Mouse (Mus musculus): Measurements from ENCODE around the gene Zfyve21. TPM values are rescaled to one million over a fixed set of nuclear protein-coding genes. Genes with fewer than 3 reads are reported as not detected.

Gene Zfyve21
- polyA plus RNA-seq, 1 experiment from 2014 or later = 79.7 TPM

DNA sequence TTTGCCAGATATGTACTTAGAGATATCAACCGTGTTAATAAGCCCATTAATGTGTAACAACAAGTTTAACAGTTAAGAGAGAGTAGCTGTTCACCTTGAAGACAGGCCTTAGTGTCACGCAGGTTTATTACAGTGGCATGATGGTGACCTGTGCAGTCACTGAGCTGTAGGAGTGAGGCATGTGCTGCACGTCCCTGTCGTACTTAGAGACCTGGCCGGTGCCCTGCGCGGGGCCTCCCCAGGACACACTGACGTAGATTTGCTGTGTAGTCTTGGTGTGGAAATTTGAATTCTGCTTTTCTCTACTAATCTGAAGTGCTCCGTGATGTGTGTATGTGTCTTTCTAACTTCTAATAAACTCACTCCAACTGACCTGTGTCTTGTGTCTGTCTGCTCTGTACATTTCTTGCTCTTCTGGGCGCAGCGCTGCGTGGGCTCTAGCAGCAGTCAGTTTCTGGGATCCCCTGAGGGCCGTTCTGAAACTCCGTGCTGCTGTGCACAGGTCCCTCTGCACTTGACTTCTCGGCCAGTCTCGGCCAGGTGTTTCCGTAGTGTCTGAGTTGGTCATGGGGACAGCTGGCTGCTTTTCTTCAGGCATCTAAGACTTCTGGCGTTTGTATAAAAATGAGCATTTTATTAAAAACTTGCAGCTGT, 19.3 kb upstream of the Zfyve21 start:
- DNase-seq (ENCODE audit: low spot score) = no peak
- Histone ChIP-seq H3K27ac (replicated peaks; ENCODE audit: low read depth, low read length) (no peak overlapping the region), H3K4me3 (ENCODE audit: low read depth, low read length) (no peak overlapping the region), H3K36me3 (ENCODE audit: control insufficient read depth, insufficient read depth, low read length) (peaks cover 38% of the 10 kb centered on the region), H3K9me3 (ENCODE audit: control insufficient read depth, low read length) (no peaks in the 10 kb centered on the region), H3K4me2 (ENCODE audit: low read depth, severe bottlenecking) (no peak overlapping the region), H3K27me3 (ENCODE audit: control insufficient read depth, insufficient read depth, low read length) (no peaks in the 10 kb centered on the region), H3K9ac (ENCODE audit: low read length) (no peak overlapping the region), H3K4me1 (ENCODE audit: control insufficient read depth, insufficient read depth, low read length) (no peaks in the 10 kb centered on the region)
- WGBS = 93% methylated on average over 18 of the region's 18 CpGs
- no peak for ATAC-seq (ENCODE audit: insufficient number of reproducible peaks, low FRiP score, low TSS enrichment, low read depth)

DNA sequence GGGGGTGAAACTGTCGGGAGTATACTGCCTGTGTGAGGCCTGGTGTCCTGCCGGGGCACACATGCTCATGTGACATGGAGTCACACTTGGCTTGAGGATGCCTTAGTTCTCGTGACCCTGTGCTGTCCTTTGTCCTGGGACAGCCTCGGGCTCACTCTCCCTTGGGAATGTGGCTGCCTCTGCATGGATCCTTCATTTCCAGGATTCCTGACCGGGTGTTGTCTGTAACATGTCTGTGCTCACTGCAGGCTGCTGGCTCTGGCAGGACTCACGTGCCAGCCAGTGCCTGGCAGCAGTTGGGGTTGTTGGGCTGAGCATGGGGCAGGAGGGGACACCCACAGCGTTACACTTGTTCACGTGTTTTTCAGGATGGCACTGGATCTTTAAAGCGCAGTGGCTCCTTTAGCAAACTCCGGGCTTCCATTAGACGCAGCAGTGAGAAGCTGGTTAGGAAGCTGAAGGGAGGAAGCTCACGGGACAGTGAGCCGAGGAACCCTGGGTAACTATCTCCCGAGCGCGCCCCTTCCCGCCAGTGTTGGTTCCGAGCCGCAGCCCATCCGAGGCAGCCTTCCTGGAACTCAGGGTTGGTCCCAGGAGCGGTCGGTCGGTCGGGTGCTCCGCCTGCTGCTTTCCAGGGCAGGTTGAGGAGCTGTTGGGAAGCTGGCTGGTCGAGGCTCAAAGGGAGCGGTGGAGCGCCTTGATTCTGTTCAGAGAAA, 18.6 kb upstream of the Zfyve21 start:
- ATAC-seq (ENCODE audit: insufficient number of reproducible peaks, low FRiP score, low TSS enrichment, low read depth) = no peak
- H3K4me1 ChIP-seq (ENCODE audit: control insufficient read depth, insufficient read depth, low read length) = no peaks in the 10 kb centered on the region
- no peak for DNase-seq (ENCODE audit: low spot score)
- no peak overlapping the region for H3K9ac ChIP-seq (ENCODE audit: low read length)
- H3K27ac ChIP-seq (replicated peaks; ENCODE audit: low read depth, low read length) = no peak overlapping the region
- no peak overlapping the region for H3K4me3 ChIP-seq (ENCODE audit: low read depth, low read length)
- WGBS = 93% methylated on average over 28 of the region's 28 CpGs
- peaks cover 31% of the 10 kb centered on the region; the same call in 1 of the 2 replicates for H3K36me3 ChIP-seq (ENCODE audit: control insufficient read depth, insufficient read depth, low read length)
- no peaks in the 10 kb centered on the region for H3K27me3 ChIP-seq (ENCODE audit: control insufficient read depth, insufficient read depth, low read length)
- H3K9me3 ChIP-seq (ENCODE audit: control insufficient read depth, low read length) = no peaks in the 10 kb centered on the region
- H3K4me2 ChIP-seq (ENCODE audit: low read depth, severe bottlenecking) = no peak overlapping the region

DNA sequence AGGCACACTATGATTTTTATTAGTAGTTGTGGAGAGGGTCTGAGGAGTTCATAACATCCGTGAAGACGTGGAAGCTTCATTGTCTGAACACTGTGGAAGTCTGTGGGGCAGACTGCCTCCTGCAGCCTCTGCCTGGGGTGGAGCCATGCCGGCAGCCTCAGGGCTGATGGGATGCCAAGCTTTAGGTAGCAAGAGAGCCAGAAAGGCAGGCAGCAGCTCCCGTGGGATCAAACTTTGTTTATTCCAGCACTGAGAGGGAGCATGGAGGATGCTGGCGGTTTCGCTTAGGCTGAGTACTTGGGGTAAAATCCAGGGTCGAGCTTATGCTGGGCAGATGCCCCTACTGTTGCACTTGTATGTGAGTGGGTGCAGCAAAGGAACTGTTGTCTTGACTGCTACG, 16.7 kb upstream of the Zfyve21 start:
- no peak for ATAC-seq (ENCODE audit: insufficient number of reproducible peaks, low FRiP score, low TSS enrichment, low read depth)
- H3K36me3 ChIP-seq (ENCODE audit: control insufficient read depth, insufficient read depth, low read length) = peaks cover 28% of the 10 kb centered on the region; the same call in 1 of the 2 replicates

DNA sequence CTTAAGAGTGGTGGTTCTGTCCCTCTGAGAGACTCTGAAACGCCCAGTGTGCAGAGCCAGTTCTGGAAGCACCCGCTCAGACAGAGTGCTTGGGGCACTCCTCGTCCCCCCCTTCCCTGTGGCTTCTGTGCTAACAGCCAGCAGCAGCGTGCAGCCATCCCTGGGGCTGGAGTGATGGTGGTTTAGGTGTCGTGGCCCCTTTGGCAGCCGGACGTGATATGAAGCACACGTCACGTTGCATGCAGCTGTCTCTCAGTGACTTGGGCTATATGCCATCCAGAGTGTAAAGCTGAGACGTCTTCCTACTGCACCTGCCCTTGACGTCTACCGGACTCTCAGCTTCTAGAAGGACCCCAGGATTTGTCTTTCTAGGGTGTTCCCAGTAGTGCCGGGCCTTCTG, 15.5 kb upstream of the Zfyve21 start:
- DNase-seq (ENCODE audit: low spot score) = no peak
- Histone ChIP-seq H3K9ac (ENCODE audit: low read length) (no peak overlapping the region), H3K27me3 (ENCODE audit: control insufficient read depth, insufficient read depth, low read length) (no peaks in the 10 kb centered on the region), H3K27ac (replicated peaks; ENCODE audit: low read depth, low read length) (no peak overlapping the region), H3K36me3 (ENCODE audit: control insufficient read depth, insufficient read depth, low read length) (peaks cover 29% of the 10 kb centered on the region; the same call in 1 of the 2 replicates), H3K4me3 (ENCODE audit: low read depth, low read length) (no peak overlapping the region), H3K4me1 (ENCODE audit: control insufficient read depth, insufficient read depth, low read length) (no peaks in the 10 kb centered on the region), H3K4me2 (ENCODE audit: low read depth, severe bottlenecking) (no peak overlapping the region), H3K9me3 (ENCODE audit: control insufficient read depth, low read length) (no peaks in the 10 kb centered on the region)
- ATAC-seq (ENCODE audit: insufficient number of reproducible peaks, low FRiP score, low TSS enrichment, low read depth) = no peak
- WGBS = 95% methylated on average over 13 of the region's 13 CpGs

More for the DNA sequence above, 16.7 kb upstream of the Zfyve21 start:
- DNase-seq (ENCODE audit: low spot score) = no peak
- Histone ChIP-seq H3K27ac (replicated peaks; ENCODE audit: low read depth, low read length) (no peak overlapping the region), H3K9me3 (ENCODE audit: control insufficient read depth, low read length) (no peaks in the 10 kb centered on the region), H3K4me3 (ENCODE audit: low read depth, low read length) (no peak overlapping the region), H3K27me3 (ENCODE audit: control insufficient read depth, insufficient read depth, low read length) (no peaks in the 10 kb centered on the region), H3K9ac (ENCODE audit: low read length) (no peak overlapping the region), H3K4me2 (ENCODE audit: low read depth, severe bottlenecking) (no peak overlapping the region), H3K4me1 (ENCODE audit: control insufficient read depth, insufficient read depth, low read length) (no peaks in the 10 kb centered on the region)
- 88% methylated on average over 8 of the region's 8 CpGs for WGBS

DNA sequence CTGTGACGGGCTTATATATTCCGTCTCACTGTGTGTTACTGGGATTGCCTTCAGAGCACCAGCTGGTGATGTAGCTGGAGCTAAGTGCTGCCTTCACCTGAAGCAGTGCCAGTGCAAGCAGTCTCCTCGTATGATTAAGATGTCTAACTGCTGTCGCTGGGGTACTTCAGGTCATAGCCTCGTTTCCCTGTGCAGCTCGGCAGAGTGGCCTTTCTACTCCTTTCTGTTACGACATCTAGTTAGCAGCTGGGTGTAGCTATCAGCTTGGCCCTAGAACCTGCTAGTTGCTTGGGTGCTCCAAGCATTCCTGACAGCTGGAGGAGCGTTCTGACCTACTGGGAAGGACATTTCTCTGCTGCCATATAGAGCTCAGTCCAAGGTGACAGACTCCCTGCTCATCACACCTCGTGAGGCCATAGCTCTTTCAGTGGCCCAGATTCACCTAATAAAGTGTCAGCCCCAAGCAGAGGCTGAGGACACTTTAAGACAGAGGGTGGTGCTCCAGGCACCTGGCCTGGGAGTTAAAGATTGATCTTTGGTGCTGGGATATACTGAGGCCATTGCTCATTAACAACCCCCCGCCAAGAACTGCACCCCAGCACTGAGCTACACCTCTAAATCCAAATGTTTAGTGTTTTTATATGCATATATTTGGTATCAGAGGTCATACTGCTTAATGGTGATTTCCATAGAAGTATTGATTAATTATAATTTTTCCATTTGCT, 13.3 kb upstream of the Zfyve21 start:
- WGBS = 78% methylated on average over 10 of the region's 10 CpGs
- ATAC-seq (ENCODE audit: insufficient number of reproducible peaks, low FRiP score, low TSS enrichment, low read depth) = no peak

DNA sequence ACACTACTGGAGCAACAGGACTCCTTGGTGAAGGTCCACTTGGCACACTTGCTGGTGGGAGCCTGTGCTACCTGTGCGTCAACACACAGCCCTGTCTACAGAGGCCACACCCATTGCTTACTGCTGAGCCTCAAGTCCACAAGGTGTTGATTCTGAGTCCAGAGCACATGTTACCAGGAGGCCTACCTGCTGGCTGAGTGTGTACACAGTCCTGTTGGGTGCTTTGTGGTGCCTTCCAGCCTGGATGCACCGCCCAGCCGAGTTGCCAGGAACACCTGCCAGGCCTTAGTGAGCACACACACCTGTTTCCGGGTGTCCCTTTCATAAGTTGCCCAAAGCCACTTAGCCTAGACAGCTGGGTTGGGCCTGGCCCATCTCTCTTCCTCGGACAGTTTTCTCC, 10.4 kb upstream of the Zfyve21 start:
- DNase-seq (ENCODE audit: low spot score) = no peak
- Histone ChIP-seq H3K4me1 (ENCODE audit: control insufficient read depth, insufficient read depth, low read length) (no peaks in the 10 kb centered on the region), H3K27ac (replicated peaks; ENCODE audit: low read depth, low read length) (no peak overlapping the region), H3K9me3 (ENCODE audit: control insufficient read depth, low read length) (no peaks in the 10 kb centered on the region), H3K4me3 (ENCODE audit: low read depth, low read length) (no peak overlapping the region), H3K4me2 (ENCODE audit: low read depth, severe bottlenecking) (no peak overlapping the region), H3K27me3 (ENCODE audit: control insufficient read depth, insufficient read depth, low read length) (no peaks in the 10 kb centered on the region), H3K9ac (ENCODE audit: low read length) (no peak overlapping the region), H3K36me3 (ENCODE audit: control insufficient read depth, insufficient read depth, low read length) (peaks cover 28% of the 10 kb centered on the region)
- WGBS = 86% methylated on average over 5 of the region's 5 CpGs
- no peak for ATAC-seq (ENCODE audit: insufficient number of reproducible peaks, low FRiP score, low TSS enrichment, low read depth)

More for the DNA sequence above, 13.3 kb upstream of the Zfyve21 start:
- no peaks in the 10 kb centered on the region for H3K27me3 ChIP-seq (ENCODE audit: control insufficient read depth, insufficient read depth, low read length)
- no peak overlapping the region; the same call in 1 of the 2 replicates for H3K27ac ChIP-seq (replicated peaks; ENCODE audit: low read depth, low read length)
- H3K4me1 ChIP-seq (ENCODE audit: control insufficient read depth, insufficient read depth, low read length) = no peaks in the 10 kb centered on the region
- no peak overlapping the region for H3K4me3 ChIP-seq (ENCODE audit: low read depth, low read length)
- DNase-seq (ENCODE audit: low spot score) = no peak
- no peak overlapping the region for H3K9ac ChIP-seq (ENCODE audit: low read length)
- H3K4me2 ChIP-seq (ENCODE audit: low read depth, severe bottlenecking) = no peak overlapping the region
- no peaks in the 10 kb centered on the region for H3K9me3 ChIP-seq (ENCODE audit: control insufficient read depth, low read length)
- H3K36me3 ChIP-seq (ENCODE audit: control insufficient read depth, insufficient read depth, low read length) = peaks cover 31% of the 10 kb centered on the region

DNA sequence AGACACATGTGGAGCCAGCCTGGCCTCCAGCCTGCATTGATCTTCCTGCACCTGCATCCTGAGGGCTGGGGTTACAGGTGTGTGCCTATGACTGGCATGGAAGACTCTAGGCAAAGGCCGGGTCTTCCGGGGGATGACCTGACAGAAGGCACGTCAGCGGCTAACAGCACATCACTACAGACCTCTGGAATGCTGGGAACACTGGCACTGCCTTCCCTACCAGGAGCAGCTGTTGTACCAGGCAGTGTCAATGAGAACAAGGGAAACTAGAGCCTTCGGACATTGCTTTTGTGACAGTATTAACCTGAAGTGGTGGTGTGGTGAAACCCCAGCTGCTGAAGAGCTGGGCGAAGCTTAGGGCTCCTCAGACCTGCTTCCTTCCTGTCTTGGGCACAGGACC, 5.2 kb upstream of the Zfyve21 start:
- no peak overlapping the region for H3K27ac ChIP-seq (replicated peaks; ENCODE audit: low read depth, low read length)

DNA sequence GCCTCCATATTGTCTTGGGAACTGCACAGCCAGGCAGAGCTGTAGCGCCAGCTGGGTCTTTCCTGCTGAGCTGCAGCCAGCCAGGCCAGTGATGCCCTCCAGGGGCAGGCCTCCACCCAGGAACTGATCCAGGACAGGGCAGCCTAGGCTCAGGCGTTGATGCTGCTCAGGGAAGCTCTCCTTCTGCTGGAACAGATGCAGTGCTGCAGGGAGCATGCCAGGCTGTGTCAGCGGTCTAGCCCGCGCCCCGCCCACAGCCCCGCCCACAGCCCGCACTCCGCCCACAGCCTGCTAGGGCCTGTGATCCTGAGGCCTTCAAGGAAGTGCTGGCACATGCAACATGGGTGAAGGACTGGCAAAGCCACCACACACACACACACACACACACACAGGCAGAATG, 4.2 kb upstream of the Zfyve21 start:
- Histone ChIP-seq H3K9me3 (ENCODE audit: control insufficient read depth, low read length) (no peaks in the 10 kb centered on the region), H3K4me3 (ENCODE audit: low read depth, low read length) (peak overlapping the region; percentile 12; the same call in 1 of the 2 replicates), H3K9ac (ENCODE audit: low read length) (0 out of 2 replicates have a peak overlapping the region, but pooled peaks have one; percentile 34), H3K27ac (replicated peaks; ENCODE audit: low read depth, low read length) (no peak overlapping the region), H3K27me3 (ENCODE audit: control insufficient read depth, insufficient read depth, low read length) (no peaks in the 10 kb centered on the region), H3K4me1 (ENCODE audit: control insufficient read depth, insufficient read depth, low read length) (peaks cover 18% of the 10 kb centered on the region), H3K36me3 (ENCODE audit: control insufficient read depth, insufficient read depth, low read length) (peaks cover 11% of the 10 kb centered on the region), H3K4me2 (ENCODE audit: low read depth, severe bottlenecking) (no peak overlapping the region)
- peak; percentile 7; the same call in 1 of the 2 replicates for ATAC-seq (ENCODE audit: insufficient number of reproducible peaks, low FRiP score, low TSS enrichment, low read depth)
- DNase-seq (ENCODE audit: low spot score) = peak; percentile 76
- WGBS = 6% methylated on average over 9 of the region's 9 CpGs

More for the DNA sequence above, 5.2 kb upstream of the Zfyve21 start:
- no peak overlapping the region for H3K9ac ChIP-seq (ENCODE audit: low read length)
- no peak overlapping the region for H3K4me2 ChIP-seq (ENCODE audit: low read depth, severe bottlenecking)
- no peaks in the 10 kb centered on the region for H3K9me3 ChIP-seq (ENCODE audit: control insufficient read depth, low read length)
- ATAC-seq (ENCODE audit: insufficient number of reproducible peaks, low FRiP score, low TSS enrichment, low read depth) (no peak), DNase-seq (ENCODE audit: low spot score) (no peak)
- 90% methylated on average over 6 of the region's 6 CpGs for WGBS
- H3K4me3 ChIP-seq (ENCODE audit: low read depth, low read length) = no peak overlapping the region
- peaks cover 18% of the 10 kb centered on the region for H3K36me3 ChIP-seq (ENCODE audit: control insufficient read depth, insufficient read depth, low read length)
- H3K27me3 ChIP-seq (ENCODE audit: control insufficient read depth, insufficient read depth, low read length) = no peaks in the 10 kb centered on the region
- peaks cover 17% of the 10 kb centered on the region for H3K4me1 ChIP-seq (ENCODE audit: control insufficient read depth, insufficient read depth, low read length)
